ENCODE assay signal across 22 mouse cellular contexts in the genomic region with DNA sequence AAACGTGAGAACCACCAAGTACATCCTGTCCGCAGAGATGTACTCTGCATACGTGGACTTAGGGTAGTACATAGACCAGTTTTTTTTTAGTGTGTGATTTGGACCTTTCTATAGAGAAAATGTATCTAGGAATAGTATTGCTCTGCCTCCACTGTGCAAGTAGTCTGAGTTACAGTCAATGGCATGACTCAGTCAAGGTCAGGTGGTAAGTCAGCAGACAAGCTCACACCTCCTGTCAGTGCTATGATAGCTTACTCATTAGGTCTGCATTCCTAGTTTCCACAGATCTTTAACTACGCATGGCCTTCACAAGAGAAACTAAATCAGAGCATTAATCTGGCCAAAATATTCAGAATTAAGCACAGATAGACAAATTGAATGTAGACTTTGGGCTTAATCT.
DNase-seq lines count a peak whose midpoint lies in the region; ATAC-seq and TF ChIP-seq lines count a peak whose summit lies in the region.
"Had no signal": no experiment of that assay in that cellular context is flagged by ENCODE, and none has a peak within 500 bp of the region (broad histone marks: within the 10 kb centered on the region; RNA-seq: fewer than 3 reads in every experiment).

No protein-coding gene starts in this region.

- H3K27me3 ChIP-seq in kidney, embryonic 15.5 days = no peaks in the 10 kb centered on the region
- no peaks in the 10 kb centered on the region for H3K27me3 ChIP-seq in intestine, embryonic 15.5 days (replicated peaks)
- H3K27me3 ChIP-seq in thymus, adult 2 months (ENCODE audit: control insufficient read depth, insufficient read depth, low read length) = no peaks in the 10 kb centered on the region
- H3K27me3 ChIP-seq: heart, embryonic 13.5 days; hindbrain, embryonic 13.5 days; liver, embryonic 13.5 days; stomach, embryonic 15.5 days had no signal

- no peak overlapping the region for H3K4me2 ChIP-seq in kidney, embryonic 15.5 days
- H3K4me2 ChIP-seq in intestine, embryonic 15.5 days (replicated peaks) = no peak overlapping the region
- H3K4me2 ChIP-seq: heart, embryonic 13.5 days; hindbrain, embryonic 13.5 days; liver, embryonic 13.5 days; stomach, embryonic 15.5 days had no signal

- no peak overlapping the region for H3K27ac ChIP-seq in kidney, embryonic 15.5 days
- no peak overlapping the region for H3K27ac ChIP-seq in intestine, embryonic 15.5 days
- H3K27ac ChIP-seq in thymus, adult 2 months (ENCODE audit: control insufficient read depth, insufficient read depth, low read length) = no peak overlapping the region
- H3K27ac ChIP-seq: forebrain, embryonic 10.5 days; heart, adult 2 months; heart, embryonic 13.5 days; hindbrain, embryonic 13.5 days; liver, embryonic 13.5 days; stomach, embryonic 15.5 days had no signal

- TF ChIP-seq POLR2A in thymus, adult 2 months (IDR thresholded peaks at IDR 0.05; ENCODE audit: control insufficient read depth, extremely low read depth, insufficient read depth, low read length, poor library complexity) = no peak

- H3K9me3 ChIP-seq in kidney, embryonic 15.5 days (replicated peaks) = no peaks in the 10 kb centered on the region
- H3K9me3 ChIP-seq in intestine, embryonic 15.5 days = no peaks in the 10 kb centered on the region
- H3K9me3 ChIP-seq: forebrain, embryonic 10.5 days; heart, embryonic 13.5 days; hindbrain, embryonic 13.5 days; liver, embryonic 13.5 days; stomach, embryonic 15.5 days had no signal

- no peaks in the 10 kb centered on the region for H3K4me1 ChIP-seq in kidney, embryonic 15.5 days
- no peaks in the 10 kb centered on the region for H3K4me1 ChIP-seq in intestine, embryonic 15.5 days (replicated peaks)
- H3K4me1 ChIP-seq in thymus, adult 2 months (replicated peaks; ENCODE audit: control insufficient read depth, insufficient read depth, low read length) = no peaks in the 10 kb centered on the region
- H3K4me1 ChIP-seq: forebrain, embryonic 10.5 days; heart, embryonic 13.5 days; hindbrain, embryonic 13.5 days; liver, embryonic 13.5 days; stomach, embryonic 15.5 days had no signal

- no peak overlapping the region for H3K4me3 ChIP-seq in kidney, embryonic 15.5 days (replicated peaks)
- no peak overlapping the region for H3K4me3 ChIP-seq in intestine, embryonic 15.5 days (replicated peaks)
- H3K4me3 ChIP-seq in thymus, adult 2 months (ENCODE audit: control insufficient read depth, insufficient read depth, low read length) = no peak overlapping the region
- H3K4me3 ChIP-seq: forebrain, embryonic 10.5 days; heart, adult 2 months; heart, embryonic 13.5 days; hindbrain, embryonic 13.5 days; liver, embryonic 13.5 days; stomach, embryonic 15.5 days had no signal

- peak; percentile 74 for ATAC-seq in kidney, embryonic 15.5 days (replicated peaks; ENCODE audit: low FRiP score)
- peak; percentile 76; the same call in 1 of the 2 replicates for ATAC-seq in intestine, embryonic 15.5 days

- H3K36me3 ChIP-seq in kidney, embryonic 15.5 days = no peaks in the 10 kb centered on the region
- no peaks in the 10 kb centered on the region for H3K36me3 ChIP-seq in intestine, embryonic 15.5 days
- no peaks in the 10 kb centered on the region for H3K36me3 ChIP-seq in thymus, adult 2 months (ENCODE audit: control insufficient read depth, insufficient read depth, low read length)
- H3K36me3 ChIP-seq: forebrain, embryonic 10.5 days; heart, embryonic 13.5 days; hindbrain, embryonic 13.5 days; liver, embryonic 13.5 days; stomach, embryonic 15.5 days had no signal

- 89% methylated on average over 4 of the region's 4 CpGs for WGBS in kidney, embryonic 15.5 days
- WGBS in intestine, embryonic 15.5 days = 76% methylated on average over 4 of the region's 4 CpGs
- 89% methylated on average over 4 of the region's 4 CpGs for WGBS in thymus, adult 2 months

- no peak overlapping the region for H3K9ac ChIP-seq in kidney, embryonic 15.5 days
- no peak overlapping the region for H3K9ac ChIP-seq in intestine, embryonic 15.5 days
- H3K9ac ChIP-seq: heart, embryonic 13.5 days; hindbrain, embryonic 13.5 days; liver, embryonic 13.5 days; stomach, embryonic 15.5 days had no signal

- peak; percentile 4 to 38 for DNase-seq in adrenal gland, adult (ENCODE audit: inconsistent age in 2 of 2, low spot score in 1 of 2)
- no peak for DNase-seq in adrenal gland, adult 18-20 months (ENCODE audit: low spot score in 2 of 2)
- no peak for DNase-seq in kidney, postnatal 4 days
- peak; percentile 23 for DNase-seq in 3T3-L1 (ENCODE audit: low read depth, low spot score)
- no peak for DNase-seq in thymus, adult 2 months
- DNase-seq: cerebellum, adult 11-12 months; cerebellum, postnatal 10 days; gastrocnemius, postnatal 36 days; heart, adult 2 months; heart, postnatal 14 days; kidney, postnatal 14 days; layer of hippocampus, adult 9-11 months; liver, embryonic 13.5 days; lung, adult 2 months; lung, postnatal 14 days; thymus, postnatal 36 days had no signal

- TF ChIP-seq CTCF in thymus, adult 2 months (IDR thresholded peaks at IDR 0.05; ENCODE audit: borderline replicate concordance, control insufficient read depth, extremely low read depth, insufficient read depth, low read length, poor library complexity) = no peak

Comparison
In these comparisons a context has a peak if more than half of its experiments do, and no peak if none do; other contexts are left out.
1. DNase-seq: peak in adrenal gland, adult (2 of 2) and 3T3-L1 (single experiment); none in adrenal gland, adult 18-20 months (0 of 2), kidney, postnatal 4 days (0 of 2) and thymus, adult 2 months (single experiment).